Mouse (Mus musculus): ENCODE data around the gene Tma7.

The Tma7 gene

GRCm38 (mm10) chr9:109060184-109060897, 22.0 kb downstream of the Tma7 start:
- no peak for DNase-seq

- DNase-seq: peak; percentile 89
Measured at GRCm38 (mm10) chr9:109059136-109059903, 23.1 kb downstream of the Tma7 start, which contains the start of gene Trex1. Gene Trex1, minus strand, starts transcription at chr9:109059734.

GRCm38 (mm10) chr9:109058006-109058765, 24.2 kb downstream of the Tma7 start:
- DNase-seq: no peak

DNA sequence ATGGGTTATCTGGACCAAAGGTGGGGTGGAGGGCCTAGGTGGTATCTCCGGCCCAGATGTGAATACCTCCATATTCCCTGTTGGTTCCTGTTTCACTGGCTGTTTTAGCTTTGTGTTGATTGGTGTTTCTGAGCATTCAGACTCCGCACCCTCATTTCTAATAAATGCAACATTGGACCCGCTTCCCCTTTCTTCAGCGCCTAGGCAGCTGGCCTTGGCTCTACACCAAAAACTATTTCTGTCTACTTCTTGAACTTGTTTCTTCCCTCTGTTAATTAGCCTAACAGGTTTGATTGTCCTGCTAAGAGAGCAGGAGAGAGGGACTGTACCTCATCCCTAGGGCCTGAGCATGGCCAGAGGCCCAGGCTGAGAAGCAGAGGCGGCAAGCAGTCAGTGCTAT, 24.8 kb downstream of the Tma7 start:
- DNase-seq: no peak

GRCm38 (mm10) chr9:109056916-109057315, 25.5 kb downstream of the Tma7 start:
- no peak for DNase-seq

DNA sequence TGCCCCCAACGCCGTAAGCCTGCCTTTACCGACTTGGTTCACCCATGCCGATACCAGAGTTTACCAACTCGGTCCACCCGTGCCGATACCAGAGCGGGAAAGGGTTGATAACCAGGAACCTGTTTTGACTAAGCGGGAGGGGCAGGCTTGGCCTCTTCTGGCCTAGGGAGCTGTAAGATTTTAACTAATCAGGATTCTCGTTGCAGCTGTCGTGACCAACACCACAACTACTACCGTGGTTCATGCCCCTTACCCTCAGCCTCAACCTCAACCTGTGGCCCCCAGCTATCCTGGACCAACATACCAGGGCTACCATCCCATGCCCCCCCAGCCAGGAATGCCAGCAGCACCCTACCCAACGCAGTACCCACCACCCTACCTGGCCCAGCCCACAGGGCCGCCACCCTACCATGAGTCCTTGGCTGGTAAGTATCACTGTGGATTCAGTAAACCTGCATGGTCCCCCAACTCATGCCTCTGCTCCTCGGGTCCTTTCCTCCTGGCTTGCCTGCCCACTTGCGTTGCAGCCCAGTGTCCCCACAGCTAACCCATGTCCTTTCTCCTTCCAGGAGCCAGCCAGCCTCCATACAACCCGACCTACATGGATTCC, 26.2 kb downstream of the Tma7 start:
- DNase-seq: no peak

- DNase-seq: no peak
Measured at GRCm38 (mm10) chr9:109055271-109056030, 26.9 kb downstream of the Tma7 start.

GRCm38 (mm10) chr9:109054712-109055111, 27.7 kb downstream of the Tma7 start:
- DNase-seq: peak; percentile 84

DNA sequence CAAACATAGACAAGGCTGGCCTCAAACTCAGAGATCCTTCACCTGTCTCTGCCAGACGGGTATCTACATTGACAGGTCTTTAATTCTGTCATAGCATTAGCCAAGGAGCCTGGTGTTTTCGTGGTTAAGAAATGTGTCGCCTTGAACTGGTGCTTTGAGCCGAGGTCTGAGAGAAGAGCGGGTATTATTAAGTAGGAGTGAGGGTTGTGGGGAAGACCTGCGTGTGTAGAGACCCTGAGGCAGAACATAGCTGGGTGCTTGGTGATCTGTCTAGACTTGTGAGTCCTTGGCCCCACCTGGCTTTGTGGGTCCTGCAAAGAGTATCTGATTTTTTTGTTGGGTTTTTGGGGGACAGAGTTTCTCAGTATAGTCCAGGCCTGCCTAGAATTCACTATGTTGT, 28.5 kb downstream of the Tma7 start:
- DNase-seq: no peak

GRCm38 (mm10) chr9:109053366-109053765, 29.0 kb downstream of the Tma7 start:
- DNase-seq: no peak

DNA sequence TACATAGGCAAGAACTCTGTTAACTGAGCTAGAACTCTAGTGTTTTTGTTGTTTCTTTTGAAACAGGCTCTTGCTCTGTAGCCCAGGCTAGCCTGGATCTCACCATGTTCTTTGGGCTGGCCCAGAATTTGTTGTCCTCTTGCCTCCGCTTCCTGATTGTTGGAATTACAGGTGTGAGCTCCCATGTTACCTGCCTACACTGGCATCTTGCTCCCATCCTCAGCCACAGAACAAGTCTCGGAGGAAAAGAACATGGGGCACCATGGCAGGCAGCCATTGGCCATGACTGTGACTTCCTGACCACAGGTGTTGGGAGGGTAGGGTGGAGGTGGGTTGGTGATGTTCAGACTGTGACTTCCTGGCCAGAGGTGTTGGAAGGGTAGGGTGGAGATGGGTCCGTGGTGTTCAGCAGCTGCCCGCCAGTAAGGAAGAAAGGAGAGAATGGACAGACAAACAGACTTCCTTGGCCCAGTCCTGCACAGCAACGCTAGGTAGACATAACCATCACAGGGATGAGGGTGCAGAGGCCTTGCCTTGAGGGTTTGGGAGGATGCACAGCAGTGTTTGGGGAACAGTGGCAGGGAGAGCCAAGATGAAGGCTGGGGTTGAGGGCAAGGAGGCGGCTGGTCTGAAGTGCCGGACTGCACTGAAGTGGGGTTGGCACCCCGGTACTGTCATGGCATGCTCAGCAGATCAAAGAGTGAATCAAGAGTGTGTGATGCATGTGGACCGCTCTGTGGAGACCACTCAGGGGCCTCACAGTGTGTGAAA, 29.7 kb downstream of the Tma7 start:
- DNase-seq: no peak

- DNase-seq: no peak
Measured at GRCm38 (mm10) chr9:109051651-109052489, 30.5 kb downstream of the Tma7 start.

DNA sequence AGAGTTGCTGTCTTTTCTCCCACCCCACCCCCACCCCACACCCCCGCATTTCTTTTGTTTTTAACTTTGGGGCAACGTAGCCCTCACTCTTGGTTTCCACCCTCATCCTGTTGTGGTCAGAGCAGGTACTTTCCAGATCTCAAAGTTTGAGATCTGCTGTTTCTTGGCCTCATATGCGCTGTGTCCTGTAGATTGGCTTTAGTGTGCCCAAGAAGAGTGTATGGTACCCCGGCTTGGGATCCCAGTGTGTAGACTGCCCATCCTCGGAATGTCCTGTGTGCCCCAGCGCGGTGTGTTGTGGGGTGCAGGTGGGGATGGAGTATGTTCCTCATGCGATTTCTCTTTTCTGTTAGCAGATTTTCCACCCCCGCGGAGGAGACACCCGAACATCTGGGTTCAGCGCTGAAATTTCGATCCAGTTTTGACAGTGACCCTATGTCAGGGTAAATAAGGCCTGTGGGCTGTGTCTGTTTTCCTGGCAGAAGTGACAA, 31.3 kb downstream of the Tma7 start:
- no peak for DNase-seq

DNA sequence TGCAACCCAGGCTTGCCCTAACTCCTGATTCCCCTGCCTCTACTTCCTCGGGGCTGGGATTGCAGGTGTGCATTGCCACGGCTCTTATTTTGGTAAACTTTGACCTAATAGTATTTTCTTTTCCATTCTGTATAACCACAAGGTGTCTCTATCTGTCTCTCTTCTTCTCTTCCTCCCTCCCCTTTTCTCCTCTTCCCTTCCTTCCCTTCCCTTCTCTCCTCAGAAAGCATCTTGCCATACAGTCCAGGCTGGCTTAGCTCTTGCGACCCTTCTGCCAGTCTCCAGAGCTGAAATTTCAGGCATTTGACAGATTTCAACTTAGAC, 31.8 kb downstream of the Tma7 start:
- no peak for DNase-seq

DNA sequence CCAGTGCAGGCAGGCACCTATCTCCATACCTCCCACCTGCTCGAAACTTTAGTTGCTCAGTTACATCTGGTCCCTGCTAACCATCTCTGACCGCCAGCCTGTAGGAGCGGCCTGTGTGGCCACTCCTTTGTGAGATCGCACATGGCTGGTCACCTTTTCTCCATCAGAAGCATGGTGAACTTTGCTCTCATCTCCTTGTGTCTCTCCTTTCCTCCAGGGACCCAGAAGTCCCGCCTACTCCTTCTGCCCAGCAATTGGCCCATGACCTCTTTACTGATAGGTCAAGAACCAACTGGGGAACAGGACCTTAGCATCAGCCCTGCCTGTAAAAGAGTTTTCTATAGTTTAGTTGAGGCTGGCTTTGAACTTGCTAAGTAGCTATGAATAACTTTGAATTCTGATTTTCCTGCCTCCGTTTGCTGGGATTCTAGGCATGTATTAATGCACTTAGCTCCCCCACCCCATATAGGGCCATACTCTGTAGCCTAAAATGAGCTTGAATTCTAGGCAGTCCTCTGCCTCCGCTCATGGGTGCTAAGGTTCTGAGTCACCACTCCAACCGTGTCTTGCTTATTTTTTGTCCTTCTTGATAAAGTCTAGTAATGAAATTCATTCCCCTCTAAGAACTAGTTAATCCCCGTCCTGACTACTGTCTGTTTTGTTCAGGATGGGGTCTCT, 32.3 kb downstream of the Tma7 start:
- no peak for DNase-seq

- DNase-seq: no peak
Measured at GRCm38 (mm10) chr9:109049316-109049715, 33.1 kb downstream of the Tma7 start.

DNA sequence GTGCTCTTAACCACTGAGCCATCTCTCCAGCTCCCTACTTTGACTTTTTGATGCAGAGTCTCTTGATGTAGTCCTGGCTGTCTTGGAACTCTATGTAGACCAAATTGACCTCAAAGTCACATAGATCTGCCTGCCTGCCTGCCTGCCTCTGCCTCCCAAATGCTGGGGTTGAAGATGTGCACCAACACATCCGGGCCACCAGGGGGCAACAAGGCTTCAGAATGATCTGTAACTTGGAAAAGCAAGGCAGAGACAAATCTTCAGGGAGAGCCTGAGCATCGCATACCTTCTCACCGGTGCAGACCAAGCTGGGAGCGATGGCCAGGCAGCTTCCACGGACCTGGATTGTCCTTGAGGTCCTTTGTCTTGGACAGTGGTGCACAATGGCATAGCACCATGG, 36.1 kb downstream of the Tma7 start:
- DNase-seq: no peak

DNA sequence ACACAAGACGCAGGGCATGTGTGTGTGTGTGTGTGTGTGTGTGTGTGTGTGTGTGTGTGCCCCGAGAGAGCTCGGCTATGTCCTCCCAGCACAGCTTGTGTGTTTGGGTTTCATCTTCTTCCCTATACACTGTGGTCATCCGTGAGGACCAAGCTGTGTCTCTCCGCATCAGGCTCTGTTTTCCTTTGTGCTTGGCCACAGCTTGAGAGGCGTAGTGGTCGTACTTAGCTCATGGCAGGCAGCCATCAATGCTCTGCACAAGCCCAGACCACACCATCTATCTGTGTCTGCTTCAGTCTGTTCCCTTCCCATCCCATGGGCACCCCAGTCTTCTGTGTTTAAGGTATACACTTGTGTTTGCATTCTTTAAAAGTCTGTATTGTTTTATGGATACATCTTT, 41.0 kb downstream of the Tma7 start:
- DNase-seq: no peak

GRCm38 (mm10) chr9:109040906-109041305, 41.5 kb downstream of the Tma7 start:
- DNase-seq: no peak

DNA sequence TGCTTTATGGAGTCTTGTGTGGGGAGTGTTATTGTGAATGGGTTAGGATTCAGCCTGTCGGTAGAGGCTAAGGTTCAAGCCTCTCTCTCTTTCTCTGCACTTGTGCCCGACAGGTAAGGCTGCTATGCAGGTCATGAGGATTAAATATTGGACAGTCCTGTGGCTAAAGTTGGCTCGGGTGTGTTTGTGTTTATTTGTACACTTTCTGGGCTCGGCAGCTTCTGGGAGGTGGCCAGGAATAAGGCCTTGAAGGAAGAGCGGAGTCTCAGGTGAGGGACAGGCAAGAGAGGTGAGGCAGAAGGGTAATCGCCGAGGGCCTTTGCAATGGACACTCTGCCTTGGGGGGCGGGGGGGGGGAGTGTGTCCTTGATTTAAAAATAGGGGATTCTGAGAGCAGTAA, 42.2 kb downstream of the Tma7 start:
- no peak for DNase-seq
